Mouse (Mus musculus) thymus, postnatal 25 days (tissue): ENCODE measurements around the gene Ckm.

Source experiments
- DNase-seq: peaks from one replicate; pipeline ENCODE4 v3.0.0; 2022

Ckm gene

DNA sequence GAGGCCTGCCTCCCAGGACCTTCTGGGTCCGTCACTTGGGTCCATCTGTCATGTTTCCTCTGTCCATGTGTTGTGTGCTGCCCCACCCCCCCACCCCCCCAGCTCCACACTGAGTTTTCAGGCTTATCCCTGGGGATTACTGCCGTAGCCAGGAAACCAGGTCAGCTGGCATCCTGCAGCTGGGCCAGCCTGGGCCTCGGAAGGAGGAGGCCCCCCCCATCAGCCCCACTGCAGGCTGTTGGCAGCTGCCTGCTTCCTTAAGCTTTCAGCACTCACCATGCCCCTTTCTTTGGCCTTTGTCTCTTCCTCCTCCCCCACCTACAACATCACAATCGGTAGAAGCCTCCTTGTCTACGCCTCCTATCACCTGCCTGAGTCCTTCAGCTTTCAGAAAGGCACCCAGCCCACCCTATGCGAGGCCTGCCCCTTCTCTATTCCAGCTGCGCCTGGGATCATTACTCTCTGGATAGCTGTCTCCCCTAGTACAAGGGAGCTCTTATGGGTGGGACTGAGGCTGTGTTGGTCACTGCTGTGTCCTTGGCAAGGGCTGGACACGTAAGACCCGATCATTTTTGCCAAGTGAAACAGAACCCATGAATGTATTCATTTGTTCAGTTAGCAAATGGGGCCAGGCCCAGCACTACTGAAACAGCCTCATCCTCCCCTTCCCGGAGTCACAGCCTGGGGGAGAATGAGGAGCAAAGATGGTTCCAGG is 15.7 kb upstream of the Ckm start:
- DNase-seq = no peak

DNA sequence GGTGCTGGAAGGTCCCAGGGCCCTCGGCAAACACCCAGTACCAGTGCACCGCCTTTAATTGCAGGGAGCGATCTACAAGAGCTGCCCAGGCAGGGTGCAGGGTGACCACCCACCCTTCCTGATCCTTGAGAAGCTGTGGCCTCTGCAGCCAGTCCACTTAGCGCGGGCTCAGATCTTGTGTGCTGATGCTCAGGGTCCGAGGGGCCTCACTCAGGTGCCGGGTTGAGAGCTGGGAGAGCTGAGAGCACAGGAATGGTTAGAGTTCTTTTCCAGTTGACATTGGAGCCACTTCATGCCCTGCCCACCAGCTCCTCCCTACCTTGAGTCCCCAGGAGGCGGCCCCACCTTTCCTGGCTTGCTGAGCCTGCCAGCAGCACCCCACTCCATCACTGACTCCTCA is 10.1 kb upstream of the Ckm start:
- no peak for DNase-seq

DNA sequence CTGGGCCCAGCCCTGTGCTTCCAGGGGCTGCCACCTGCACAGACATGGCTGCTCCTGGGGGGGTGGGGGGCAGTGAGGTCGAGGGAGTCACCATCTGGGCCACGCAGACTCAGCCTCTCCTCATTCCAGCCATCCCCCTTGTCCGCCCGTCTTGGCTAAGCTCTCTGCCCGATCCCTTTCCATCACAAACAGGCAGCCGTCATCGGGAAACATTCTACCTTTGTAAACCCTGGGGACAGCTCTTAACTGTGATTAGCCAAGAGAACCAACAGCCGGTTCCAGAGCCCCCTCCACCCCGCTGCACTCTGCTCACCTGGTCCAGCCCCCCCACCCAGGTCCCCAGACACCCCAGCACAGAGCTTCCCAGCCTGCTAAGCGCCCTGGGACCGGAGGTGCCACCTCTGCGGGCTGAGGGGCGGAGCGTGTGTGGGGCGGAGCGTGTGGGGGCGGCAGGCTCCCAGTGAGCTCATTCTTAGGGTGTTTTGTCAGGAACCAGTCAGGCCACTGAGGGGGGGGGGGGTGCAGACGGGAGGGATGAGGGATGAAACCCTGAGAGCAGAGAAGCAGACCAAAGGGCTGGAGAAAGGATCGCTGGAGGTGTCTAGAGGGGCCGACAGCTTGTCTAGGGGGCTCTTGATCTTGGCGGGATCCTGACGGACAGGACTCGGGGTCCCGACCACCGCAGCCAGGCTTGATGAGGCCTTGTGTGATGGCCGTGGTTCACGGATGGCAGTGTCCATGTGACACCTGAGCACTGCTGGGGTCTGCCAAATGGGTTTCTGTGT is 4.9 kb upstream of the Ckm start:
- peak; percentile 75 for DNase-seq

DNA sequence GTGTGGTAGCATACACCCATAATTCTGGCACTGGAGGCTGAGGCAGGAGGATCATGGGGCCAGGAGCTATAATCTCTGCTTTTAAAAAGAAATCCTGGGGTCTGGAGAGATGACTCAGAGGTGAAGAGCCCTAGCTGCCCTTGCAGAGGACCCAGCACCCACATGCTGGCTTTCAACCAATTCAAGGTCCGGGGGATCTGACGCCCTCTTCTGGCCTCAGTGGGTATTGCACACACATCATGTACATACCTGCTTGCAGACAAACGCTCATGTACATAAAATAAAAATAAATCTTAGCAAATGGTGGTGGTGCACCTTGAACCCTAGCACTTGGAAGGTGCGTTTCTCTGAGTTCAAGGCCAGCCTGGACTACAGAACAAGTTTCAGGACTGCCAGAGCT is 3.6 kb upstream of the Ckm start:
- DNase-seq = no peak

- DNase-seq = no peak
Measured at GRCm38 (mm10) chr7:19402535-19403112, 2.0 kb upstream of the Ckm start.

- peak; percentile 92 for DNase-seq
Measured at GRCm38 (mm10) chr7:19403731-19404296, 762 bp upstream of the Ckm start, which contains the start of gene Klc3. TSS of gene Klc3 (minus strand) at chr7:19404104.

DNA sequence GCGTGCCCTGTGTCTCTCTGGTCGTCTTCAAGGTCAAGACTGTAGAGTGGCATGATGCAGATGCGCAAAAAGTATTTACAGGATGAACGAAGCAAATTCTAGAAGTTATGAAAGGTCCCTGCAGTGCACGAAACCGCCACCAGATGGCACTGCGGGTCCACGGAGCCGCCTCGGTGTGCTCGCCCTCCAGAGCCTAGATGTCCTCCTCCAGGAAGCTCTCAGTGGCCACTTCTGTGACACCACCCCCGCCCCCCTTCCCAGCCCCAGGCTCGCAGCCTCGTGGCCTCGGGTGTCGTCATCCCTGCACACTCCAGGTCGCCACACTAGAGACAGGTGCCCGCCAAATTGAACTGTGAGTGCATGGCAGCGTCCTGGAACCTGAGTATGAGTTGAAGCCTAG is 841 bp downstream of the Ckm start:
- DNase-seq = peak; percentile 85

- DNase-seq = no peak
Measured at GRCm38 (mm10) chr7:19409753-19410152, 5.2 kb downstream of the Ckm start.

GRCm38 (mm10) chr7:19410766-19411344 is 6.3 kb downstream of the Ckm start:
- DNase-seq = no peak

- no peak for DNase-seq
Measured at GRCm38 (mm10) chr7:19411783-19412182, 7.2 kb downstream of the Ckm start.

DNA sequence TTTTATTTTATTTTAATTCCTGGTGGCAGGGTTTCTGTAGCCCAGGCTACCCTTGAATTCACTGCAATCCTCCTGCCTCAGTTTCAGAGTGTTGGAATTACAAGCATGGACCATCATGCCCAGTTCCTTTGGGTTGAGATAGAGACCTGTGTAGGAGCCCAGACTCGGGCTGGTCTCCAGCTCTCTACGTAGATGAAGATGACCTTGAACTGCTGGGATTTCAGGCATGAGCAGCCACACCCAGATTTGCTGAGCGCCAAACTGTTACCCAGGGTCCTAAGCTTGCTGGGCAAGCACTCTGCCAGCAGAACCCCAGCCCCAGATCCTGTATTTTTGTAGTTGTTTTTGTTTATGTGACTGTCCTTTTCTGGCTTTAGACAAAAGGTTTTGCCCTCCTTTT is 8.9 kb downstream of the Ckm start:
- no peak for DNase-seq

- DNase-seq = no peak
Measured at GRCm38 (mm10) chr7:19416590-19416989, 12.0 kb downstream of the Ckm start.

- peak; percentile 23 for DNase-seq
Measured at GRCm38 (mm10) chr7:19420121-19420520, 15.5 kb downstream of the Ckm start.

GRCm38 (mm10) chr7:19420821-19421636 is 16.5 kb downstream of the Ckm start:
- peak; percentile 87 for DNase-seq

DNA sequence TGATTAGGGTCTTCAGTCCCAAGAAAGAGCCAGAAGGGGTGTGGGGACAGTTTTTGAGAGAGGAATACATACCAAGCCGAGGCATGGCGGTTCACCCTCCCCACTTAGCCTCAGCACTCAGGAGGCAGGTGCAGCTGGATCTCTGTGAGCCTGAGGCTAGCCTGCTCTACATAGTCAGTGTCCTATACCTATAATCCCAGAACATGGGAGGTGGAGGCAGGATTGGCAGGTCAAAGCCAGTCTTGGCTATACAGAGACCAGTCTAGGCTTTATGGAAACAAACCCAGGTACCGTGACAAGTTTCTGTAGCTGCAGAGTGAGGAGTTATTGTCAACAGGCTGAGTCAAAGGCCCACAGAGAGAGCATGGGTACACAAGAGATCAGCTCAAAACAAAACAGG is 18.5 kb downstream of the Ckm start:
- no peak for DNase-seq

GRCm38 (mm10) chr7:19424051-19424450 is 19.5 kb downstream of the Ckm start:
- DNase-seq = no peak

DNA sequence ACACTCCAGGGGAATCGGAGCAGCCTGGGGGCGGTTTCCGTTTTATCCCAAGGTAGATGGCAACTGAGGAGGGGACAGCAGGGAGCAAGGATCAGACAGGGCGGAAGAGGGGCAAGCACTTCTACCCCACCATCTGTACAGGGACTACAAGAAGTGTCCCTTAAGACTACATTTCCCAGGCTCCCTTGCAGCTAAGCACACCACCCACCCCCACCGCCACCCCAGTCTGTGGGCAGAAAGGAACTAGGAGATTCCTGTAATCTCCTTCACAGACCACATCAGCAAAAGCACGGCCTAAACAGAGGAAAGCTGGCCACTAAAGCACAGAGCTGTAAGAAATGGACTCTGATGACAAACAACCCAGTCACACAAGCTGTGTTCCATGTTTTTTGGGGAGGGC is 21.8 kb downstream of the Ckm start:
- DNase-seq = no peak

DNA sequence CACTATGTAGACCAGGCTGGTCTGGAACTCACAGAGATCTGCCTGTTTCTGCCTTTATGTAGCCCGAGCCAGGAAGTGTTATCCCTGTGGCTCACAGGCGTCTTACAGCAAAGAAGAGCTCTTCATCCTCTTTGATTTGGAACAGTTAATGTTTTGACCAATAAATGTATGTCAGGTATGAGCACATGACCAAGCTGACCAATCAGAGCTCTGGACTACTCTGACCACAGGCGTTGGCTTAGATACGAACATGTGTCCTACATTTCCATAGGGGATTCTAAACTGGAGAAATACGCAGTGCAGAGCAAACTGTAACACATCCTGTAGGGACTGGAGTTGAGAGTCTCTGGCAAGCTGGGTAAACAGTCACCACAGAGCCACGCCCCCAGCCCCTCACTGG is 22.3 kb downstream of the Ckm start:
- DNase-seq = no peak

- no peak for DNase-seq
Measured at GRCm38 (mm10) chr7:19427999-19428650, 23.5 kb downstream of the Ckm start.

GRCm38 (mm10) chr7:19429726-19430125 is 25.1 kb downstream of the Ckm start:
- no peak for DNase-seq

DNA sequence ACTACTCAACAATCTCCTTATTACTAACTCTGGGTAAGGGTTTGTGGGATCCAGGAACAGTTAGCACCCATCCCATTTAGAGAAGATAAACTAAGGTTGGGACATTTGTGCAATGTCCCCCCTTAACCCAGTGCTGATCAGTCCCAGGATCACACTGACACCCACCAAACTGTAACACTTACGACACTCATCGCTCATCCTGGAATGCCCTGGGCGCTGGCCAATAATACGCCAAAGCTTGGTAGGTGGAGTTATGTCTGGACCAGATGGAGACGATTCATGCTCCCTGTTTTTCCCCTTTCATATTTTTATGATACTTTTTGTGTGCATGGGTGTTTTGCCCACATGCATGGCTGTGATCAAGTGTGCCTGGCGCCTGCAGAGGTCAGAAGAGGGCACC is 25.8 kb downstream of the Ckm start:
- no peak for DNase-seq

DNA sequence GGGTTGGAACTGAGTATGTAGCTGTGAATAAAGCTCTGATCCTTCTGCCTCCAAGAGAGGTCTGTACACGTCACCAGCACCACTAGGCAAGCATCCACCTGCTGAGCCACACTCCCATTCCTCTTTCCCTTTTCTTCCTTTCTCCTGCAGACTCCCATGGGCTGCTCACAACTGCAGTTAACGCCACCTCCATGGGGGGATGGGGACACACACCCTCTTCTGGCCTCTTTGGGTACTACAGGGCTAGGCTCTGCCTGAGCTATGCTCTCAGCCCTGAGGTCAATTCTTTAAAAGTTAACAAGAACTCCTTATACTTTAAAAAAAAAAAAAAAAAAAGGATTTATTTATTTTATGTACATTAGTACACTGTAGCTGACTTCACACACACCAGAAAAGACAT is 27.9 kb downstream of the Ckm start:
- DNase-seq = peak; percentile 16
